Mouse (Mus musculus): Measurements from ENCODE around the gene Prox1.

Gene Prox1

DNA sequence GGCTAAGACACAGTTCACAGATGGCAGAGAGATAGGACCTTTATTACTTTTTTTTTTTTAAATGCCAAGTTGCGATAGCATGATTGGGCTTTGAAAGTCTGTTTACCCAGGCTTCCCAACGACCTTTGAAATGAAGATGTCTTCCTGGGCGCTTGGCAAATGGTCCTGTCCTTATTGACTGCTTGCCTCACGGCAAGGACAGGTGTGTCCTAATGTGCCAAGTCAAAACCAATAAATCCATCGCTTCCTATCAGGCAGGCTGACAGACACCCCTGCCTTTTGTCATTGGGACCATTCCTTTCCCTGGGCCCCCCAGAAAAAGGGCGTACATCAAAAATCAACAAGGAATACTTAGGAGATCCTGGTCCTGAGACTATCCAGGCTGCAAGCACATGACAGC lies 22.7 kb downstream of the Prox1 start:
- in situ Hi-C loops (cut with MboI; ENCODE audit: low sequenced_read_pairs) = no loop called here

DNA sequence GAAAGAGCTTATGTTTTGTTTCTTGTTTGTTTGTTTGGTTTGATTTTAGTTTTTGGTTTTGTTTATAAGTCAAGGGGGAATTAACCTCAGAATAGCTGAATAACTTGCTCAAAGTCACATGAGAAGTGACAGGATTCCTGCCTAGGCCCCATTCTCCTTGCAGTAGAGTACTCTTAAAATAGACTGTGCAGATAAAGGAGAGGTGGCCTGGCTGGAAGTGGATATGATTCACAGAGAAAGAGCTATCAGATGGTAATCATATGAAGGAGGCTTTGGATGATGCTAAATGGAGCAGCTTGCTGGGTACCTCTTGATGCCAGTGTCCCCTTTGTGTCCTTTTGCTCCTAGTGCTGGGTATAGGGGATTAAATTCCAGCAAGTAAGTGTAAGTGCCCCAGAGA lies 26.1 kb downstream of the Prox1 start:
- in situ Hi-C loops (cut with MboI; ENCODE audit: low sequenced_read_pairs) = no loop called here

DNA sequence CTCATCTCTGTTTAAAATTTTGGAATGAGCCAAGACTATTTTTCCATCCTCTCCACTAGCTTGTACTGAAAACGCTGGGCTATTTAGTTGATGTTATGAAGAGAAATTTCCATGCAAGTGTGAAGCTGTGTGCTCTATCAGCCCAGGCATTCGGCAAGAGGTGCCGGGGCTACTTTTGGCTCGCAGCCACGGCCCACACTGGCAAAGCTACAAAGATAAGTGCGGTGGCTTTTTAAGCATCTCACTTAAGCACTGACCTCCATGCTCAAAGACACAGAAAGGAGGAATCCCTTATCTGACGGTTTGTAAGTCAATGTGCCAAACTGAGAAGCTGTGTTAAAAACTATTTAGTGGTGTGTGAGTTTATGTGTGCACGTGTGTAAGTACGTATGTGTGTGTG lies 26.9 kb downstream of the Prox1 start:
- in situ Hi-C loops (cut with MboI; ENCODE audit: low sequenced_read_pairs) = no loop called here

DNA sequence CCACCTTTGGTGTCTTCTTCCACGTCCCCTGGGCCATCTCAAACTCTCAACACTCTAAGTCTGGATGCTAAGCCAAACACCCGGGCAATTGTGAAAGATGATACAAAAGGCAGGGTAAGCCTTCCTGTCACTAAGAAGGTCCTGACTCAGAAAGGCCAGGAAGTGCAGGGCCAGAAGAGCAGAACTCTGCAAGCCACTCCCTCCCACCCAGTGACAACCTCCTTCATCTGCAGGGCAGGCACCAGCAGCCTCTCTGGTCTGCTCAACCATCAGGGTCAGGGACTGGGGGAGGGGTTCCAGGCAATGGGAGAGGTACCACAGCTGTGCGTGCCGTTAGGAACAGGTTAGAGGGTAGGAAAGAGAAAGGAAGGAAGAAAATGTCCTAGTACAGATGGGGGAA lies 27.9 kb downstream of the Prox1 start:
- in situ Hi-C loops (cut with MboI; ENCODE audit: low sequenced_read_pairs) = no loop called here

DNA sequence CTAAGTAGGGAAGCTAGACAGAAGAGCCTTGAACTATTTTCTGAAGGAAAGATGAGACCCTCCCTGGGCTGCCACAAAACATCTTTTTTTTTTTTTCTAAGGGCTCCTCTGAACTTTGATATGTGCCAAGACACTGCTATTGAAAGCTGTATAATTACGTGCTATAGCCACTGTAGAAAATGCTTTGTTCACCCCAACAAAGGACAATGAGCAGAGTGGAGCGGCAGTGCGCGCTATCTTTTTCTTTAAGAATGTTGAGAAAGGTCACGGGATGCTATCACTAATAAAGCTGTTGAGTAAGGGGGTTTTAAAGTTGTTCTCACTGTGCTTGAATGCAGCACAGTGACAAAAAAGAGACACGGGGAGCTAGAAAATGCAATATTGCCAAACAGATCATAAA lies 30.0 kb downstream of the Prox1 start:
- in situ Hi-C loops (cut with MboI; ENCODE audit: low sequenced_read_pairs) = no loop called here

DNA sequence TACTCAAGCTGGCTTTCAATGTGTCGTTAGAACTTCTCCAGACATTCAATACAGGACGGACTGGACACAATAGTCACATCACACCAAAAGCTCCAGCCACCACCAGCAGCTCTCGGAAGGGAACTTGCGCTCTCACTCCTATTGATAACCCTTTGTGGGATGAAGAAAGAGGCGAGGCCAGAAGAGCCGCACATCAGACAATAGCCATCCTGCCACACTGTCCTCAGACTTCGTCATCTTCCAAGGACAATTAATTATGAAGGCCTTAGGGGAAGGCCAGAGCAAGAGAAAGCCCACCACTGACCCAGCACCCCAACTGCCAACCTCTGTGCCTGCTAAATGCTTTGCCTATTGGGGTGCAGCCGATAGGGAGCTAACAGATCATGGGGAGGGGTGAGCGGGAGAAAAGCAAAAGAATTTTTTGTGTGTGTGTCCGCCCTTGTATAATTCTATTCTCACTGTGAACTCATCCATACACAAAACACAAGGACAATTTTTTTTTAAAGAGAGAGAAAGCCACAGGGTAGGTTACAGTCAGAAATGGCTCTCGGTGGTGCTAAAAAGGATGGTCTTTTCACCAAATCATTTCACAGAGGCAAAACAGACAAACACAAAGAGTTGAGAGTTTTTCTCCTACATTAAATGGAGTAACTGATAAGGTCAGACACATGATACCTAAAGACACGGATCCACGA lies 30.7 kb downstream of the Prox1 start:
- in situ Hi-C loops (cut with MboI; ENCODE audit: low sequenced_read_pairs) = no loop called here

DNA sequence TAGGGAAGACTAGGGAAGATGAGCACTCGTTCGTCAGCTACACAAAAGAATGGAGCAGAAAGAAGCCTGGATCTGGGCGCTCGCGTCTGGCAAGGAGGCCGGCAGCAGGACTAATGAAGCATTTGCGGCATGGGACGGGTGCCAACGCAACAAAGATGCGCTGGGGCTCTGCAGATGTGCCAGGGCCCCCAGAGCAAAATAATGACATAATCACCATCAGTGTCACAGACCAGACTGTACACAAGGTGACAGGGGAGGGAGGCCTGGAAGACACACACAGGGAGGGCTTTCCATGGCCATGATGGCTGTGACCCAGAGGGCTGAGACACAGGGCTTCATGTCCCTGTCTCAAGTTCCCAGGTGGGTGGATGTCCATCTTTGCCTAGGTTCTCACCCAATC lies 32.6 kb downstream of the Prox1 start:
- in situ Hi-C loops (cut with MboI; ENCODE audit: low sequenced_read_pairs) = no loop called here

DNA sequence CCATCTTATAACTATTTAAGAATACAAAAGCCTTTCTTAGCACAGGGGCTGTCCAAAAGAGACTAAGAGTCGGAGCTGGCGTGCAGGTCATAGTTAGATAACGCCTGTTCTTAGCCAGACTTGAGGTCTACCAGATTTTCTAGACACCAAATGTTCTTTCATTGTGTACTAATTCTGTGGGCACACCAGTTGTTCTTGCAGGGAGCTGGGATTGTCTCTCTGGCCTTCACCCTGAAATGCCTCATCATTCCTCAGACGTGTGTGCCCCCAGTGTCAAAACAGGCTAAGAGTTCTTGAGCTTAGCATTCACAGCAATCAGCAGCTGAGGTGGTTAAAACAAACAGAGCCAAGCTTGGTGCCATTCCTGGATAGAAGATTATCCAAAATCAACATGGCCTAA lies 37.6 kb downstream of the Prox1 start:
- in situ Hi-C loops (cut with MboI; ENCODE audit: low sequenced_read_pairs) = no loop called here

DNA sequence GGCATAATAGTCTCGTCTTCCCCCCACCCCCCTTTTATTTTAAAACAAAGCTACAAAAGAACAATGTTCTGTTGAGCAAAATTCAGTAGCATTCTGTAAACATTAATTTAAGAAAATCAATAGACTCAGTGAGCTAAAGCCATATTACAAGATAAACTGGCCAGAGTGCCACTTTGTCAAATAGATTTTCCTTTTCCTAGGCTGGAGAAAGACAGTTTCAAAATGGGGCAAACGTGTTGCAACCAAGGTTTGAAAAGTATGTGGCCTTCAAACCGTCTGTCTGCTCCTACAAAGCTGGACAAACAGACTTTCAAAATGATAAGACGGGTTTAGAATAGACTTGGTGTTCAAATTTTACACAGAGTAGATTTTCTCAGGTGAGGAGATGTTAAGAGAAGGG lies 39.6 kb downstream of the Prox1 start:
- in situ Hi-C loops (cut with MboI; ENCODE audit: low sequenced_read_pairs) = no loop called here

DNA sequence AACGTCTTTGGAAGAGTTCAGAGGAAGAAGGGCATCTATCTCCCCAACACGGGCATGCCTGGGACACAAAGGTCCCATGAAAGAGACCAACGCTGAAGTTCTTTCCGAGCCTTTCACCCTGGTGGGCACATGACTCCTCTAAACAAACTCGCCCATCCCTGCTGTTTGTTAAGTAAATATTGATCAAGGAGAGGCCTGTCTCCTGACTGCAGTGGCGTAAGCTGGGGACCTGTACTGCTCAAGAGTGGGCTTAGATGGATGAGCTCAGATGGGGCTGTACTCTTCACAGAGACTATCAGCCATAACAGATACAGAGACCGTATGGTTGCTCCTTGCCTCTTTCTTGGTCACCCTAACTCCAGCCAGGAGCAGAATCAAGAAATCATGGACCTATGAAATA lies 41.0 kb downstream of the Prox1 start:
- in situ Hi-C loops (cut with MboI; ENCODE audit: low sequenced_read_pairs) = no loop called here

DNA sequence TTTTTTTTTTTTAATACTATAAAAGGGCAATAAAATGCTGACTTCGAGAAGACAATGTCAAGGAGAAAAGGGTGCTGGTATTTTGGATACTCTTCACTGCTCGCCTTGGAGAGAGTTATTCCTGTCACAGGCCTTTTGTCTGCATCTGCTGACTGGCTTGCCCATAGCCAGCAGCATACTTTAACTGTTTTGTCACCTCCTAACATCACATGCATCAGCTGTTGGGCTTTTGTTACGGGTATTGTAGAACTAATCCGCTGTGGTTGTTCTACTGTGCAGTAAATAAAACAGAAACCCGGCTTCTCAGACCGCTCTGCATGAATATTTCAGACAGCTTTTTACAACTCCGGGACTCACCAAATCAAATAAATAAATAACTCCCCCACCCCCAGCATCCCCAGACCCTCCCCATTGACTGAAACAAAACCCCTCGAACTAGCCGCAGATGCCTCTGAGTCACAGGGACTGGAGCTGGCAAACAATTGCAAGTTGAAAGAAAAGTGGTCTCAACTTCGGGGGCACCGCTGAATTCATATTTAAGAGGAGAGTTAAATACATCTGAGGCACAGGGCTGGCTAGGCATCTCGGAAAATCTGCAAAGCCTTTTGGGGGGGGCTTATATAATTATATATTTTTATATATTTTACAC lies 41.7 kb downstream of the Prox1 start:
- in situ Hi-C loops (cut with MboI; ENCODE audit: low sequenced_read_pairs) = no loop called here

DNA sequence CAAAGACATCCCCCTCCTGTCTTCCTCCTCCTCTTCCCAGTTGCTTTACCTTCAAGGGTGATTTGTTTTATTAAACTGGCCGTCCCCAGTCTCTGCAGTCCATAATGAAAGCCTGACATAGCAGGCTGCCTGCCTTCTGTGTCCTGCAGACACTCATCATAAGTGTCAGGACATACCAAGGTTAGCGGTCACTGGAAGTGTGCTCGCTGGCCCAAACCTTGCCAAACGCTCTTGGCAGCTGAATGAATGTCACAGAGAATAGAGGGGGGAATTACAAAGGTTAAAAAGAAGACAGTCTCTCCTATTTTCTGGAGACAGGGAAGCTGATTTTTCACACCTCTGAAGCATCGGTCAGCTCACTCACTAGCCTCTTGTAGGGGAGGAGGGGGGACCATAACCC lies 42.6 kb downstream of the Prox1 start:
- in situ Hi-C loops (cut with MboI; ENCODE audit: low sequenced_read_pairs) = no loop called here

DNA sequence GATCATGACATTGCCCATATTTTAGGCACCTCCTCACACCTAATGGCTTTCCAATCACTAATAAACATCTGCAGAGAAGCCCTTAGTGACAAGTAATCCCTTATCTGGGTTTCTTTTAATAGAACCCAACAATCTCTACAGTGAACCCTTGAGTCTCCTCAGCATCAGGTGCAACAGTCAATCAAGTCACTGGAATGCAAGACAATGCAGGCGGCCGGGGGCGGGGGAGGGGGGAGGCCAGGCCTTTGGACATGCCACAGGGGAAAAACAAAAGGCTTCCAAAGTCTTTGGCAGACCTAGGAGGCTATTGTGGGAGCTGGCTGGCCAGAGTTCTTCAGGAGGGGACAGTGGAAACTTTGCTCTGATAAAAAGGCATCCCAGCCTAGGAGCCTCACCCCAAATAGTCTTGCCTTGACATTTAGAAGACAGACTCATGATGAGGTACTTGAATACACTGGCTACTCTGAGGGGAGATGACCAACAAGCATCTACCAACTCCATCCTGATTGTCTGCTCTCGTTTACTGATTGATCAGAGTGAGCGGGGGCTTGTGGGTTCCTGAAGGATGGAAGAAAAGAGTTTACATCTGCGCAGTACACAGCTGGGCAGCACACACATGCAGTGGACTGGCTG lies 43.2 kb downstream of the Prox1 start:
- in situ Hi-C loops (cut with MboI; ENCODE audit: low sequenced_read_pairs) = no loop called here

DNA sequence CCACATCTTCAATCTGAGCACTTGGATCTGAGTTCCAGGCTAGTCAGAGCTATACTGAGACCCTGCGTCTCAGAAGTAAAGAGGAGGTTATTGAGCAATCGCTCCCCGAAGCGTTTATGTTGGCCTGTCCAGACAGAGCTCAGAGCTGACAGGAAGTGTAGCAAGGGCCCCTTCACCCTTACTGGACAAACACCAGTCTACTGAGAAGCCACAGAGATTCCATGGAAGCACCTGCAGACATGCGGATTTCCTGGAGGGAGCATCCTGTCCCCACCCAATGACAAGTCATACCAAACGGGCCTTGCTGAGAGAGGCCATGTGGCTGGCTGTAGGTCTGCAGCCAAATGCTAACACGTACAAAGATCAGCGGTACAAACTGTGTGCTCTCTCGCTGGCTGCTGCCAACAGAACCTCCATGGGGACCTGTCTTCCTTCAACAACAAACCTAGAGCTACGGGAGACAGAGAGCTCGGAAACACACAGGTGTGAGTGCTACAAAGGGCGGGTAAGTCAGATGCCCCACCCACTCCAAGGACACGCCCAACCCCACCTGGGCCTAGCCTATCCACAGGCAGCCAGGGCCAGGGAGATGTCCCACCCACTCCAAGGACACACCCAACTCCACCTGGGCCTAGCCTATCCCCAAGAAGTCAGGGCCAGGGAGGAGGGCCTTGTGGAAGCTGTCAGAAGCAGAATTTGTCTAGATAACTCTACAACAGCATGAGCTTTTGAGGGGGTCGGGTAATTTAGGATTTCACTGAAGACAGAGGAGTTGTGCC lies 45.4 kb downstream of the Prox1 start:
- in situ Hi-C loops (cut with MboI; ENCODE audit: low sequenced_read_pairs) = no loop called here

DNA sequence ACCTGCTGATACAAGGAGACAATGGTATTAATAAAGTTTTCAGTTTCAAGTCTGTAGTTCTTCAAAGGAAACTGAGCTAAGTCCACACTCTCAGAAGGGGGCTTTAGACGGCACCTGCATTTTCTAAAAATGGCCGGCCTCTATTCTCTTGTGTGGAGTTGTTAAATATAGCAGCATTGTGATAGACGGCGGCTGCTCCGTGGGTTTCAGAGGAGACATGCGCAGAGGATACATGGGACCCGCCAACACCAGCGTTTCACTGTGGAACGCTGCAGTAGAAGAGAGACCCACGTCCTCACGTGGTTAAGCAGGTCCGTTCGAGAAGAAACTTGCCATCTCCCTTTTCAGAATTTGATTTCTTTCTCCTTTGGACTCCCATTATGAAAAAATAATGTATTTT lies 47.1 kb downstream of the Prox1 start:
- in situ Hi-C loops (cut with MboI; ENCODE audit: low sequenced_read_pairs) = no loop called here

DNA sequence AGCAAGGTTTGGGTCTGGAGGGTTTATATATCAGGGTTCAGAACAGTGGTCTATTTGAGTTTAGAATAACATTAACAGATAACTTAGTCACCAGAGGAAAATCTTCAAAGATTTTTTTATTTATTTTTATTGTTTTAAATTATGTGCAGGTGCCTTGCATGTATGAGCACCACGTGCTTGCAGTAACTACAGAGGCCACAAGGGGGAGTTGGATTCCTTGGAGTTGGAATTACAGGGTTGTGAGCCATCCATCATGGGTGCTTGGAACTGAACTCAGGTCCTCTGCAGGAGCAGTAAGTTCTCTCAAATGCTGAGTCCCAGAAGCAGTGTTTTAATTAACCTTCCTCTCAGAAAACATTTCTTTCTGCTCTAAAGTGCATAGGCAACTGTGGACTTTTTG lies 54.5 kb downstream of the Prox1 start:
- in situ Hi-C loops (cut with MboI; ENCODE audit: low sequenced_read_pairs) = no loop called here

DNA sequence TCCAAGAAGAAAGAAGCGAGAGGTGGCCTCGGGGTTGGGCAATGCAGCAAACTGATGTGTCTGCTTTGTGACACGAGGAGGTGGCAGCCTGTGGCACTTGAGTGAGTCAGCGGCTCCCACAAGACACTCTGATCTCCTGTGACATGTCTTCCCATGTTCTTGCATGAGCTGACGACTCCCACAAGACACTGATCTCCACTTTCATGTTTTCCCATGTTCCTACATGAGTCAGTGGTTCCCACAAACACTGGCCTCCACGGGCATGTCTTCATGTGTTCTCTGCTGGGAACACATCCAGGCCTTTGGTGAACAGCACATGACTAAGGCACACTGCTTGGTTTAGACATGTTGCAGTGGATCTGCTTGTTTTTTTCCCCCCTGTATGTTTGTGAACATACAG lies 58.8 kb downstream of the Prox1 start:
- in situ Hi-C loops (cut with MboI; ENCODE audit: low sequenced_read_pairs) = no loop called here

DNA sequence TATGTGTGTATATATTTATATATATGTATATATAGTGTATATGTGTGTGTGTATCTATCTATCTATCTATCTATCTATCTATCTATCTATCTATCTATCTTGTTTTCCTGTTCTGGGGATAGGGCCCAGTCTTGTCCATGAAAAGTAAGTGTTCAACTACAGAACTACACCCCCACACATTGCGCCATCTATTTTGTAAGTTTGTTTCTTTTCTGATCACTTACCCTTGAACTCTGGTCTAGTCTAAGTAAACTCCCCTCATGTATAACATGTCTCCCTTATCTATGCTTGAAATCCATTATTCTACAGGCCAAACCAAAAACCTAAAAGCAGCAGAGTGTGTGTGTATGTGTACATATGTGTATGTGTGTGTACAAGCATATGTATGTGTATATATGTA lies 62.9 kb downstream of the Prox1 start:
- in situ Hi-C loops (cut with MboI; ENCODE audit: low sequenced_read_pairs) = no loop called here

DNA sequence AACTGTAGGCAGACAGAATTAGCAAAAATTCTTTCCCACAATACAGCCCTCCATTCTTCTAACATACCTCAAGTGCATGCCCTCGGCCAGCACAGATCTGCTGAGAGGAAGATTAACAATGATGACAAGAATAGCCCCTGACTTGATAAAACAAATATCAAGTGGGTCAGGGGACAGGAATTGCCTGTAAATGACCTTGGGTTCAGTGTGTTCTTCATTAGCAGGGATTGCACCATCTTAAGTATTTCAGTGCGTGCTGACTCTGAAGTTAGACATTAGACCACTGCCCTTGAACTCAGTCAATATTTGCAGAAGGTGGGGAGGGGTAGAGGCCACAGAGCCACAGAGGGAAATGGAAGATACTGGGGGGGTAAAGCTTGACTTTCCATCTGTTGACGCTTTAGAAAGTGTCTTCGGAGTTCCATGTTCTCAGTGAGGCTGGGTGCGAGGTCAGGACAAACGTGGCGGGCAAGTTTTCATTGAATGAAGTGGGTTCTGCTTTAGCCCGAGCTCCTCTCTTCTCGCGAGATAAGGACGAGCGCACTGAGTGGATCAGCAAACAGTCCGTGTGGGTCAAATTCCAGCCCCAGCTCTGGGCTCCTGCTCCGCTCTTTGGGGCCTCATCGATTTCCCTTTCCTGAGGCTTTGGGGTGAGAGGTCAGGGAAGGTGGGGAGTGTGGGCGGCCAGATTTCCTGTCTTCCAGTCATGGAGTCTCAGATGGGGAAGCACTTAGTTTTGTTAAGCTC lies 63.7 kb downstream of the Prox1 start:
- in situ Hi-C loops (cut with MboI; ENCODE audit: low sequenced_read_pairs) = no loop called here

DNA sequence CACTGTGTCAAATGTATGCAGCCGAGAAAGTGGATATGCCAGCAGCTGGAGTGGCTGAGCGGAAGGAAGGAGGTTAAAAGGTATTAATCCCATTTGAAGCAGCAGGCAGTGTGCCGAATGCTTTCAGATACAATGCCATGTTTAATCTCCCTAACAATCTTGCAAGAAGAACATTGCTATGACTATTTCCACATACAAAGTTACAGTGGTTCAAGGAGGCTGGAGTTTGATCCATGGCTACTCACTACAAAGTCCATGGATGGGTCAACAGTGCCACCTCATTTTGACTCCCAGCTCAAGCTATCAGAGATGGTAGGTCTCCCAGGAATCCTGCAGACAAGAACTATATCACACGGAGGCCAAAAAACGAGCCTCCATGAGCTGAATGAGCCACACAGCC lies 64.5 kb downstream of the Prox1 start:
- in situ Hi-C loops (cut with MboI; ENCODE audit: low sequenced_read_pairs) = no loop called here

DNA sequence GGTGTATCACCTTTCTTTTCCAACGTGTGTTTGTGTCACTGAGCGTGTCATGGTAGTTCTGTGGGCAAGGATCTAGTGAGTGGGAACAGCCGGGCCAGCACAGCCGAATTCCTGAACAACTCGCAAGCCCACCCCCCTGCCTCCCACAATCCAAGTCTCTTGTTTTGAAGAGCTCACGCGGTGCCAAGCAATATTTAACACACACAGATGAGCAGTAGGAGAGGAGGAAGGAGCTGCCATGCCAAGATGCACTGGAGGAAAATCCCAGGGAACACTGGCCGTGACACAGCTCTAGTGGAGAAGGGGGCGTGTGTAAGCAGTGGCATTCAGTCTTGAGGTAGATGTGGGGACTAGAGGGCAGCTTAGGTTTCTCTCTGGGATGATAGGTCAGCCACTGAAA lies 77.2 kb downstream of the Prox1 start:
- in situ Hi-C loops (cut with MboI; ENCODE audit: low sequenced_read_pairs) = no loop called here

Measured in CH12F3 (cell line).